Mouse (Mus musculus) lung, embryonic 16.5 days (tissue): Measurements from ENCODE around the gene Dmd. TPM values are rescaled to one million over a fixed set of nuclear protein-coding genes. Genes with fewer than 3 reads are reported as not detected.

Experiments used
- ATAC-seq: fragments of 200-750 bp; cut with Nextera tagmentation; 2 replicates; pipeline ENCODE4 v1.8.0; 2017; ENCODE audit warnings: low read depth, mild to moderate bottlenecking, moderate library complexity
- H3K27ac ChIP-seq: fragments of 300-500 bp; sonication (generic); 2 replicates; pipeline ENCODE4 v1.5.1; 2014; ENCODE audit warnings: mild to moderate bottlenecking, control low read depth, low read length
- H3K27me3 ChIP-seq: fragments of 300-500 bp; sonication (generic); 2 replicates; pipeline ENCODE4 v1.6.1; 2014; ENCODE audit warnings: low read depth, low read length, mixed read lengths; ENCODE audit not compliant: control insufficient read depth, insufficient read depth
- H3K36me3 ChIP-seq: fragments of 300-500 bp; sonication (generic); 2 replicates; pipeline ENCODE4 v1.6.1; 2014; ENCODE audit warnings: low read length; ENCODE audit not compliant: control insufficient read depth, insufficient read depth
- H3K4me1 ChIP-seq: fragments of 300-500 bp; sonication (generic); replicated peaks from 2 replicates; pipeline ENCODE4 v1.6.1; 2014; ENCODE audit warnings: low read length, mixed read lengths; ENCODE audit not compliant: control insufficient read depth, insufficient read depth
- H3K4me2 ChIP-seq: fragments of 300-500 bp; sonication (generic); 2 replicates; pipeline ENCODE4 v1.6.1; 2014; ENCODE audit warnings: low read depth, low read length, control low read depth
- H3K4me3 ChIP-seq: fragments of 300-500 bp; sonication (generic); 2 replicates; pipeline ENCODE4 v1.5.1; 2014; ENCODE audit warnings: mild to moderate bottlenecking, low read length, control low read depth
- H3K9ac ChIP-seq: fragments of 300-500 bp; sonication (generic); 2 replicates; pipeline ENCODE4 v1.6.1; 2014; ENCODE audit warnings: low read length, control low read depth
- H3K9me3 ChIP-seq: fragments of 300-500 bp; sonication (generic); 2 replicates; pipeline ENCODE4 v1.6.1; 2016; ENCODE audit warnings: low read length; ENCODE audit not compliant: control insufficient read depth
- WGBS: fragments of 180-500 bp; shearing (Covaris S2); extraction: QIAGEN DNeasy Blood & Tissue Kit; methylation state at CpG from one replicate; pipeline ENCODE4 v1.1.7; 2014; 5-methylcytosine and 5-hydroxymethylcytosine counted together
- polyA plus RNA-seq: library from polyadenylated mRNA; unstranded; fragments of >200 nt; fragmentation: Nextera tagmentation; extraction: Ambion mirVana; gene quantifications from 2 replicates; pipeline ENCODE4 v1.2.1, GENCODE M21; 2015

Dmd gene
- polyA plus RNA-seq, 1 experiment from 2014 or later: 29.7 TPM

GRCm38 (mm10) chrX:85132706-85133105 lies 2184.0 kb downstream of the Dmd start:
- 63% methylated on average over 3 of the region's 3 CpGs for WGBS
- Histone ChIP-seq H3K9ac (no peak overlapping the region), H3K4me1 (no peaks in the 10 kb centered on the region), H3K27ac (no peak overlapping the region), H3K4me3 (no peak overlapping the region), H3K9me3 (no peaks in the 10 kb centered on the region), H3K36me3 (no peaks in the 10 kb centered on the region), H3K27me3 (no peaks in the 10 kb centered on the region), H3K4me2 (no peak overlapping the region)
- ATAC-seq: no peak

- Histone ChIP-seq H3K4me3 (no peak overlapping the region), H3K9me3 (no peaks in the 10 kb centered on the region), H3K36me3 (no peaks in the 10 kb centered on the region), H3K9ac (no peak overlapping the region), H3K4me1 (no peaks in the 10 kb centered on the region), H3K4me2 (no peak overlapping the region), H3K27ac (no peak overlapping the region), H3K27me3 (no peaks in the 10 kb centered on the region)
- ATAC-seq: no peak
- WGBS: 75% methylated on average over 5 of the region's 5 CpGs
These were observed 2188.6 kb downstream of the Dmd start for GRCm38 (mm10) chrX:85137293-85137692.

DNA sequence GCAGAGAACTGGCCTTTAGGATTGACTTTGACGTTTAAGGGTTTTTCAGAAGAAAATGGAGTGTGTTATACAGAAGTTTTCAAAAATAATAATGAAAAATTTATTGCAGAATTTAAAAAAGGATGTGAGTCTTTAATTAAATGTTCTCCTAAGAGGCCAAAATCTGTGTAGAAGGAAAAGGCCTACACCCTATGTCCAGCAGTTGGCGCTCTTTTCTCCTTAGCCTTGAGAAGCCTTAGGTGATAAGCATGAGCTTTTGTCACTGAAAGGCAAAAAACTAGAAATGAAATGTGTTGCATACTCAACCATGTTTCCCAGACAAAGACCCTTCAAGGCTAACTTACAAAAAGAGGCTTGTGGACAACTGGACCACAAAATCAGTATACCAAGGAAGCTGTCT lies 2222.6 kb downstream of the Dmd start:
- H3K9me3 ChIP-seq: no peaks in the 10 kb centered on the region
- no peak for ATAC-seq
- H3K27me3 ChIP-seq: no peaks in the 10 kb centered on the region
- H3K36me3 ChIP-seq: no peaks in the 10 kb centered on the region
- H3K4me1 ChIP-seq: no peaks in the 10 kb centered on the region
- no peak overlapping the region for H3K4me3 ChIP-seq
- H3K27ac ChIP-seq: no peak overlapping the region
- 74% methylated on average over 2 of the region's 2 CpGs for WGBS
- H3K4me2 ChIP-seq: no peak overlapping the region
- H3K9ac ChIP-seq: no peak overlapping the region

- peak; percentile 76 for ATAC-seq
- WGBS: 14% methylated on average over 2 of the region's 2 CpGs
- H3K27ac ChIP-seq: no peak overlapping the region
- no peaks in the 10 kb centered on the region for H3K36me3 ChIP-seq
- no peak overlapping the region for H3K4me2 ChIP-seq
- H3K9me3 ChIP-seq: no peaks in the 10 kb centered on the region
- H3K4me3 ChIP-seq: no peak overlapping the region
- H3K27me3 ChIP-seq: no peaks in the 10 kb centered on the region
- H3K4me1 ChIP-seq: no peaks in the 10 kb centered on the region
- H3K9ac ChIP-seq: no peak overlapping the region
These were observed 2238.9 kb downstream of the Dmd start for GRCm38 (mm10) chrX:85187565-85187964.

DNA sequence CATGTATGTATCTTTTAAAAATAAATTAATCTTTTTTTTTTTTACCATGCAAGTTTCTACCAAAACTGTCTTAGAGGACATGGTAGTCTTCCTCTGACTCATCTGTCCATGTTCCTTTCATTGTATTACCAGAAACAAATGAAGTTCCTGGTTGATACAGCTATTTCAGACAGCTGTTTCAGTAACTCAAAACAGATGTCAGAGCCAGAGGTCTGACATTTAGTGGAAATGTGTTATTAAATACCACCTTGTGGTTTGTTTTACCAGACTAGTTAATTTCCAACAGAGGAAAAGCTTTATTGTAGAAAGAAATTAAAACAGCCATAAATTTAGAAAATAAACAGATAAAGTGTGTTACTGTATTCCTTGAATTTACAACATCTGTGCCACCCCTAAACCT lies 2245.2 kb downstream of the Dmd start:
- no peak overlapping the region for H3K4me3 ChIP-seq

GRCm38 (mm10) chrX:85197688-85198087 lies 2249.0 kb downstream of the Dmd start:
- Histone ChIP-seq H3K4me1 (no peaks in the 10 kb centered on the region), H3K36me3 (no peaks in the 10 kb centered on the region), H3K9me3 (no peaks in the 10 kb centered on the region), H3K4me2 (no peak overlapping the region), H3K27me3 (no peaks in the 10 kb centered on the region), H3K9ac (no peak overlapping the region), H3K4me3 (no peak overlapping the region), H3K27ac (no peak overlapping the region)
- no peak for ATAC-seq
- 74% methylated on average over 5 of the region's 5 CpGs for WGBS

More for the DNA sequence above, 2245.2 kb downstream of the Dmd start:
- Histone ChIP-seq H3K36me3 (no peaks in the 10 kb centered on the region), H3K9me3 (no peaks in the 10 kb centered on the region), H3K27me3 (no peaks in the 10 kb centered on the region), H3K4me1 (no peaks in the 10 kb centered on the region), H3K27ac (no peak overlapping the region), H3K4me2 (no peak overlapping the region), H3K9ac (no peak overlapping the region)
- ATAC-seq: no peak

- Histone ChIP-seq H3K4me3 (no peak overlapping the region), H3K27ac (no peak overlapping the region), H3K9ac (no peak overlapping the region), H3K27me3 (no peaks in the 10 kb centered on the region), H3K9me3 (no peaks in the 10 kb centered on the region), H3K4me1 (no peaks in the 10 kb centered on the region), H3K4me2 (no peak overlapping the region), H3K36me3 (no peaks in the 10 kb centered on the region)
- 81% methylated on average over 3 of the region's 3 CpGs for WGBS
- ATAC-seq: no peak
These were observed 2250.7 kb downstream of the Dmd start for GRCm38 (mm10) chrX:85199398-85199797.

DNA sequence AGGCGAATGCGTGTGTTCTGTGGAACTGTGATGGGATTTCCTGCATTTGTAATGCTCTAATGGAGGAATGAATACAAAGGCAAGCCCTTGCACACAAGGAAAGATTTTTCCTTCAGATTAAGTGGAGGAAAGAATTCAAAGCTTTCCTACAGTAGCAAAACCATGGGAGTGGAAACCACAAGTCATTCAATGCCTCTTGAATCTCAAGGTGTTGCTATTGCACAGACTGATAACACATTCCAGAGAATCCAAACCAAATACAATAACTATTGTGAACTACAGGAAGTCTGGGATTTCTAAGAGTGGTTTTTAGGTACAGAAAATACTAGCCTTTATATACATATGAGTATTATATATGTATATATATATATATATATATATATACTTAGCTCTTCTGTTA lies 2258.3 kb downstream of the Dmd start:
- no peak overlapping the region for H3K27ac ChIP-seq
- no peak overlapping the region for H3K4me2 ChIP-seq
- no peaks in the 10 kb centered on the region for H3K36me3 ChIP-seq
- H3K4me3 ChIP-seq: no peak overlapping the region
- no peaks in the 10 kb centered on the region for H3K4me1 ChIP-seq
- no peaks in the 10 kb centered on the region for H3K27me3 ChIP-seq
- H3K9ac ChIP-seq: no peak overlapping the region
- 58% methylated on average over 2 of the region's 2 CpGs for WGBS
- ATAC-seq: no peak
- no peaks in the 10 kb centered on the region for H3K9me3 ChIP-seq

GRCm38 (mm10) chrX:85226883-85227282 lies 2278.2 kb downstream of the Dmd start:
- no peak overlapping the region for H3K9ac ChIP-seq
- no peak overlapping the region for H3K4me3 ChIP-seq
- no peaks in the 10 kb centered on the region for H3K4me1 ChIP-seq
- no peaks in the 10 kb centered on the region for H3K27me3 ChIP-seq
- ATAC-seq: no peak
- H3K4me2 ChIP-seq: no peak overlapping the region
- no peaks in the 10 kb centered on the region for H3K36me3 ChIP-seq
- no peaks in the 10 kb centered on the region for H3K9me3 ChIP-seq
- H3K27ac ChIP-seq: no peak overlapping the region

DNA sequence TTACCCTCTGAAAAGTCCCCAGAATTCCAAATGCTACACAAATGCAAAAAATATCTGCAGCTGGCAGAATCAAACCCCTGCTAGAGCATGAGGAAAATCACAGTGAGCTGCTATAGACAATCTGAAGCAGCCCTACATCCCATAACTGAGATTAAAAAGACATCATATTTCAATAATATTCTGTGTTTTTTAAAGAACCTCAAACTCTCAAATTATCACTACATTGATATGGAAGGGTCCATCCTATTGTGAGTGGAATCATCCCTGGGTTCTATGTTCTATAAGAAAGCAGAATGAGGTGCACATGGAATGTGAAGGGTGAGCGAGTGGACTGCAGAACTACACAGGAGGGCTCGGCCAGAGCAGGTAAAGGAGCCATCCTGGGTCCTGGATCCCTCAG lies 2300.7 kb downstream of the Dmd start, which contains the start of gene Fthl17a:
TSS of gene Fthl17a (plus strand) at position 301 of the 400 bp plus-strand sequence.
- Histone ChIP-seq H3K36me3 (no peaks in the 10 kb centered on the region), H3K4me3 (no peak within 1 kb of the TSS), H3K27ac (no peak within 1 kb of the TSS), H3K9ac (no peak within 1 kb of the TSS), H3K27me3 (no peaks in the 10 kb centered on the region), H3K4me1 (no peaks in the 10 kb centered on the region), H3K4me2 (no peak within 1 kb of the TSS), H3K9me3 (no peaks in the 10 kb centered on the region)
- WGBS: 81% methylated on average over 2 of the region's 2 CpGs
- no peak for ATAC-seq
